Mouse (Mus musculus): ENCODE measurements at regions not wholly inside any gene's neighbourhood (a gene's known extent, or its start where the extent isn't known, plus 50 kb on each side); places are given as distances from the start of the nearest gene placed in this dataset.

DNA sequence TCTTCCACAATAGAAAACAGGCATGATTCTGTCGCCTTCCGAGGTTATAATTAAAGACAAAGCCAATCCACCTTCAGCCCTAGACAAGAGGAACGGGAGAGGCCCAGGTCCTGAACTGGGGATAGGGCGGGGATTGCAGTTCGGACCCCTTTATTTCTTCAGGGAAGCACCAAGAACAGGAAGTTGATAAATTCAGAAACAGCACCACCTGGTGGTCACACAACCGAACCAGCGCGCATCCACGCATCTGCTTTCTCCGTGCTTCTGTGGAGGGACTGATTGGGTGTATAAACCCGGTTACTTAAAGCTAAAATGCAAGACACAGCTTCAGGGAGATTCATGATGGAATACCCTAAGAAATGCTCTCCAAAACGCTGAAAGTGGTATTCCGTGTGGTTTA is 233.2 kb downstream of the Rps15a start:
- peak; percentile 49; the same call in 1 of the 2 replicates for ATAC-seq (ENCODE audit: insufficient number of reproducible peaks, low FRiP score, low TSS enrichment)

- no peak for ATAC-seq (ENCODE audit: insufficient number of reproducible peaks, low FRiP score, low TSS enrichment)
Observed at GRCm38 (mm10) chr7:117878903-117879302, 237.1 kb downstream of the Rps15a start.

DNA sequence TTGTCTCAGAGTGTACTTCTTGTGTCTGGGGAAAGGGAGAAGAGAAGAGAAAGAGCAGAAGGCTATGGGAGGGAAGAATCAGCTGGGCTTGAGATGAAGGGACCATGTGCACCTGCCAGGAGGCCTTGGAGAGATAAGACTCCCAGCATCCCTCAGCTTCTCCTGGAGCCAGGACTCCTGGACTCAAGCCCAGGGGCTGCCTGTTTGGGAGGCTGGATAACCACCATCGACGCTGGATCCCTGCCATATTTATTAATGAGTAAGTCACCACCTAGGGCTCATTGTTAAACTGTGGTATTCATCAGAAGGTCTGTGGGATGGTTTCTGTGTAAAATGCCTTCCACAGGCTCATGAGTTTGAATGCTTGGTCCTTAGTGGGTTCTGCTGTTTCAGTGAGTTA is 240.7 kb downstream of the Rps15a start:
- no peak for ATAC-seq (ENCODE audit: insufficient number of reproducible peaks, low FRiP score, low TSS enrichment)

DNA sequence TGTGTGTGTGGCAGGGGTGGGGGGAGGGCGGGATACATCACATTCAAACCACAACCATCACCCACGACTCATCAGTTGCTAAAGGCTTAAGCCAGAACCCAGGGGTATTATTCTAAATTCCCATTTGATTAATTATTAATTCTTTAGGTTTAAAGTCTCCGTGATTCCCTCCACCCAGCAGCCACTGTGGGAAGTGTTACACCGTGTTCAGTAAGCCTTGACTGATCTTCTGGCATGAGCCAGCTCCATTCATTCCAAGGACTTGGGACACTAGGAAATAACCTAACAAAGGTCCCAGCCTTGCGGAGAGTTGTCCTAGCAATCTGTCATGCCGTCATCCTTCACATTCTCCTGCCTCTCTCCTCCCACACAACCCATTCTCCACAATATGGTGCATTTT is 256.6 kb downstream of the Rps15a start:
- ATAC-seq (ENCODE audit: insufficient number of reproducible peaks, low FRiP score, low TSS enrichment) = no peak

DNA sequence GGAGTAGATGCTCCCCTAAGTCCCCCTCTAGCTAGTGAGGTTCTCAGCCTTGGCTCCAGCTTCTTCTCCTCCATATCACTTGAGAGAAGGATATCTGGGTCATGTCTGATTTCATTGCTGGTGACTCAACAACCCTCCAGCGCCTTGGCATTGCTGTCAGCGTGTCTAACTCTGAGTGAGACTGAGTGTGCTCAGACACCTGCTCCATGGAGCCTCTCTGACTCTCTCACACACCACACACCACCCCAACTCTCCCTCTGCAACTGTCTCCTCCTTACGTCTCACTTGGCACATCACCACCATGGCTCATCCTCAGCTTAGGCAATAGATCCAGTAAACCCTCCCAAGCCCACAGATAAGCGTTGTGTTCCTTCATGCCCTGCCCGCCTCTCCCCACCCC is 260.0 kb downstream of the Rps15a start:
- no peak for ATAC-seq (ENCODE audit: insufficient number of reproducible peaks, low FRiP score, low TSS enrichment)

DNA sequence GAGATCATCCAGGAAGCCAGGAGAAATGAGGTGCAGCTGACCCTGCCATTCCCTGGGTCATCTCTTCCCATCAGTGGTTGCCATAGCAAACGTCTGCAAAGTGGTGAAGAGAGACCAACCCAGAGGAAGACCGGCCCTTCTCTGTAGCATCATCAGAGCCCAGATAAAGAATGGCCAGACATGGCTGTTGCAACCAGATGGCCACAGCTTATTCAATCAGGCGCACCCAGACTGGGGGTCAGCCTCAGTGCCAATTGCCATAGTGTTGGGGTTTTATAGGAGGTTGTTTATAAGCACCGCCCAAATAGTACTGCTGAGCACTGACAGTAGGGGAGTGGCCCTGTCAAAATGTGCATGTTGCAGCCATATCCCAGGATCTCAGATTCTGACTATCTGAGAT is 262.3 kb downstream of the Rps15a start:
- no peak for ATAC-seq (ENCODE audit: insufficient number of reproducible peaks, low FRiP score, low TSS enrichment)

DNA sequence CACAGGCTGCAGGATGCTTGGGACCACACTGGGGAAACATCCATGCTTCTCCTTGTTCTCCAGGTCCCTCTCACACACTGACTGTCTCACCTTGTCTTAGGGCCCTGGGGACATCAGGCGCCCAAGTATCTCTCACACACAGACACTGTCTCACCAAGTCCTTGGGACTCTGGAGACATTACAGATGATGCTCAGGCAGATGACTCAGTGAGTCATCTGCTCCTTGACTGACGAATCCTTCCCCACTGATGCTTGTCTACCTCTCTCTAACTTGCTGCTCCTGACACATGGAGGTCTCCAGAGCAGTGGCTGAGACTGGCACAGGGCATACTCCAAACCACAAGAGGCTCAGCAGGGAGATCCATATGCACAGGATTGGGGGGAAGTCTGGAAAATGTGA is 263.1 kb downstream of the Rps15a start:
- ATAC-seq (ENCODE audit: insufficient number of reproducible peaks, low FRiP score, low TSS enrichment) = 0 out of 2 replicates have a peak, but pooled peaks have one; percentile 10

GRCm38 (mm10) chr7:117850822-117851221 is 265.2 kb downstream of the Rps15a start:
- no peak for ATAC-seq (ENCODE audit: insufficient number of reproducible peaks, low FRiP score, low TSS enrichment)

GRCm38 (mm10) chr7:117846041-117846440 is 269.9 kb downstream of the Rps15a start:
- no peak for ATAC-seq (ENCODE audit: insufficient number of reproducible peaks, low FRiP score, low TSS enrichment)

- no peak for ATAC-seq (ENCODE audit: insufficient number of reproducible peaks, low FRiP score, low TSS enrichment)
Observed at GRCm38 (mm10) chr7:117842780-117843179, 273.2 kb downstream of the Rps15a start.

- ATAC-seq (ENCODE audit: insufficient number of reproducible peaks, low FRiP score, low TSS enrichment) = no peak
Observed at GRCm38 (mm10) chr7:117795035-117795434, 321.0 kb downstream of the Rps15a start.

DNA sequence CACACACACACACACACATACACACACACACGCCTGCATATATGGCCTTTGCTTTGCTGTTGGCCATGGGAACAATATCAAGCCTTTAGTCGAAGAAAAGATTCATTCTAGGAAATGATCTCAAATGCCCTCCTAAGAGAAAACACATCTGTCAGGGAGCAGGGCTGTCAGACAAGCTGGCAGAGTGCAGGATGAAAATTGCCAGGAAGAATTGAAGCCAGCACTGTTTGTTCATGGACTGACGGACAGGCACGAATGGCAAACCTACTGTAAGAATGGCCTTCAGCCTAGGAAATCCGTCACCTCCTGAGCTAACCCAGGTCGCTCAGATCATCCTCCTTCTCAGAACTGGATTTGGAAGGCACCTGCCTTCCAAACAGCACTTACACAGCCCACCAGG is 322.0 kb downstream of the Rps15a start:
- ATAC-seq (ENCODE audit: insufficient number of reproducible peaks, low FRiP score, low TSS enrichment) = no peak

DNA sequence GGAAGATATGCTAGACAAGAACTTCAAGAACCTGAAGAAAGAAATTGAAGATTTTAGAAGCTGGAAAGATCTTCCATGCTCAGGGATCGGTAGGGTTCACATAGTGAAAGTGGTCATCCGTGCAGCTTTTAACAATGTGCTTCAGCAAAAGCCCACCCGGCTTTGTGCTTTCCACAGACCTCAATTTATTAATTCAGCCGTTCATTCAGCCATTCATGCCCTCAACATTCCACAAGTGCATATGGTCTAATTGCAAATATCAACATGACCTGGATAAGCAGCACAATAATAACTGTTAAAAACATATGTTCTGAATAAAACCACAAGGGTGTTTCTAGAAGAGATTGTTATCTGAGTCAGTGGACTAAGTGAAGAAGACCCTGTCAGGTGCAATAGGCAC is 323.5 kb downstream of the Rps15a start:
- ATAC-seq (ENCODE audit: insufficient number of reproducible peaks, low FRiP score, low TSS enrichment) = no peak

GRCm38 (mm10) chr7:117778996-117779395 is 337.0 kb downstream of the Rps15a start:
- ATAC-seq (ENCODE audit: insufficient number of reproducible peaks, low FRiP score, low TSS enrichment) = no peak

DNA sequence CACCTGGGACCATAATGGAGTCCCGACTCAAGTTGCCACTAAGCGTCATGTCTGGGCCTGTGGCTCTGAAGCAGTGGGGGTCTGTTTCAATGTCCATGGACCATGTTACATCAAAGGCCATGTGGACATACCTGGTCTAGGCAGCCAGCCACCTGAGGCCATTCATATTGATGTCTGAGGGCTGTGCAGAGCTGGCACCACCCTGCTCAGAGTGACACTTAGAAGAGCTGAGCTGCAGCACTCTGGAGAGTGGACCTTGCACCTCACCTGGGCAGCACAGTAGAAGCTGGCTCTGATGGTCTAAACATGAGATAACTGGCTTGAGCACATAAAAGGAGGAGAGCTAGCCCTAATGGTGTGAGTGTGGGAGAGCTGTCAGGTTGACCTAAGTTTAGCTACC is 338.1 kb downstream of the Rps15a start:
- no peak for ATAC-seq (ENCODE audit: insufficient number of reproducible peaks, low FRiP score, low TSS enrichment)

DNA sequence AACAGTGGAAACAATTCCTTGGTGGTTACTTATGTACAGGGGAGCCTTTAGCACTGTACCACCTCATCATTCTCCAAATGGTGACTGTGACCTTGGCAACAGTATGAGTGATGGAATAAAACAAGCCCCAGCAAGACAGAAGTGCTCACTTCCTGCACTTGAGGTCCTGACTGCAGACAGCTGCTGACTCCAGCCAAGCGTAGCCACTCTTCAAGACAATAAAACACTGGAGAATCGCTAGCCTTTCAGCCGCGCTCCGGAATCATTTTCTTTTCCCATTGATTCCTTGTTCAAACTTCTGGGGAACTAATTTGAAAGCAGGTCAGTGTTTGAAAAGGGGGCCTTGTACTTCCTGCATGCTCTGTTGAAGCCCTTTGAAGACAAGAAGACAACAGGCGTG is 344.2 kb downstream of the Rps15a start:
- no peak for ATAC-seq (ENCODE audit: insufficient number of reproducible peaks, low FRiP score, low TSS enrichment)

GRCm38 (mm10) chr7:117759506-117759905 is 356.5 kb downstream of the Rps15a start:
- no peak for ATAC-seq (ENCODE audit: insufficient number of reproducible peaks, low FRiP score, low TSS enrichment)

- ATAC-seq (ENCODE audit: insufficient number of reproducible peaks, low FRiP score, low TSS enrichment) = no peak
Observed at GRCm38 (mm10) chr7:117757033-117757432, 359.0 kb downstream of the Rps15a start.

- no peak for ATAC-seq (ENCODE audit: insufficient number of reproducible peaks, low FRiP score, low TSS enrichment)
Observed at GRCm38 (mm10) chr7:117755830-117756229, 360.2 kb downstream of the Rps15a start.

DNA sequence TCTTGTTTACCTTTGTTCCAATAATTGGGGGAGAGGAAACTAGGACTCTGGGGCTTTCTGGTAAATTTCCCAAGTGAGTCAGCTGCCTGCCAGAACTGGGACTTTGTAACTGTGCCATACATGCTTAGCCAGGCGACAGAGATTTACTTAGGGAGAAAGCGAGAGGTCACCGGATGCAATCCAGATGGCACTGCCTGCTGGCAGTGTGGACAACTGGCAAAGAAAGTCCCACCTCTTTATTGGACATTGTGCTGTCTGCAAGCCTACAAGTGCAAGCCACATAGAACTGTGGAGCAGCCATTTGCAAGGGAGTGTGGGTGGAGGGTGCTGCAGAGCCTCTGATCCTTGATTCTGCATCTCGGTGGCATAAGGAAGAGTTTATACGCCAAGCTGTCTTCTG is 362.7 kb downstream of the Rps15a start:
- ATAC-seq (ENCODE audit: insufficient number of reproducible peaks, low FRiP score, low TSS enrichment) = no peak

DNA sequence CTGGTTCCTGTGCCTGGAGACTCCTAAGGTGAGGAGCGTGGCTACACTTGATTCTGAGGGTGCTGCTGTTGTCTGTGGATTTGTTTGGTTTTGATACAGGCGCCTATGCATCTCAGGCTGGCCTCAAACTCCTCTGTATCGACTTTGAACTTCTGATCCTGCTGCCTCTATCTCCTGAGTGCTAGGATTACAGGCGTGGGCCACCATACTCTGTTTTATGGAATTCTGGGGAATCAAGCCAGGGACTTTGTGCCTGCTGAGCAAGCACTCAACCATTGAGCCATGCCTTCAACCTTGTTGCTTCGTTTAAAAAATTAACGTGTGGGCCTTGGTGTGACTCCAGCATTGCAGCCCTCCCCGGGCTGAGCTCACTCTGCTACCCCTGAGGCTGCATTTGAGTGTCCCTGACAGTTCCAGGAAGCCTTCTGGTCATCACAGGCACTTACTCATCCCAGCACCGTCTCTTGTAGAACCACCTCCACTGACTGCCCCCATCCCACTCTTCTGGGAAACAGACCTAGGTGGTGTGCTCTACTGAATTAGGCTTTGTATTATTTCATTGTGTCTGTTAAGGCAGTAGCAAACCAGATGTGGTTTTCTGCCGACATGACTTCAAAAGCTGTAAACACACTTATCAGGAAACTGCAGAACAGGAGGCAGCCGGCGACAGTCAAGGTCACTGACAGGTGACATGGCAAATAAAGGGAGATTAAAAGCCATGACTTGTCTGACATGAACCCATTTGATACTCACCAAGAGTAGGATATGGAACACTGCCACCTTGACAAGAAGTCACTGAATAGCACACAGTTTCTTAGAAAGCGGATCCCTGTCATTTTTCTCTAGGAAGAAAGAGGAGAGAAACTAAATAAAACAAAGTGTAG is 363.4 kb downstream of the Rps15a start:
- no peak for ATAC-seq (ENCODE audit: insufficient number of reproducible peaks, low FRiP score, low TSS enrichment)

GRCm38 (mm10) chr7:117747991-117748390 is 367.2 kb downstream of the Xylt1 start:
- no peak for ATAC-seq (ENCODE audit: insufficient number of reproducible peaks, low FRiP score, low TSS enrichment)

All from cerebellum, adult (tissue).